Mouse (Mus musculus) gastrocnemius, adult 8-10 months (tissue): ENCODE data around the gene Klk14. TPM values are rescaled to one million over a fixed set of nuclear protein-coding genes. Genes with fewer than 3 reads are reported as not detected.

Experiments
- DNase-seq, 2 experiments: peaks; one replicate each; pipeline ENCODE4 v3.0.0; 2022; ENCODE audit warnings: low spot score in 2 of 2
- total RNA-seq, 4 experiments: library from RNA; stranded (reverse); gene quantifications; 2 replicates each; pipeline ENCODE4 v1.2.4; 2022

The Klk14 gene
- total RNA-seq, 4 experiments from 2014 or later, result 0.19 TPM; not detected in 3

- no peak for DNase-seq
Observed at GRCm38 (mm10) chr7:43713741-43714351, 23.6 kb downstream of the Klk14 start.

Other genes with a start within 250 kb of the Klk14 start
- gene Cldnd2, start 249.6 kb upstream of the Klk14 start, total RNA-seq, result not detected
- 100 to 1,000 TPM; 284 to 324 (median 303) TPM for gene Etfb, start 246.3 kb upstream of the Klk14 start, total RNA-seq
- gene Gm45233, start 246.3 kb upstream of the Klk14 start, total RNA-seq, result under 1 TPM in 1 of 4 experiments, not detected in 3; 0.73 TPM
- gene Vsig10l, start 227.3 kb upstream of the Klk14 start, total RNA-seq, result 1 to 10 TPM; 1.3 to 2.7 (median 1.7) TPM
- gene Iglon5, start 200.3 kb upstream of the Klk14 start, total RNA-seq, result under 1 TPM in 3 of 4 experiments, not detected in 1; 0.10 to 0.31 (median 0.13) TPM
- gene 4931406B18Rik, start 184.5 kb upstream of the Klk14 start, total RNA-seq, result not detected
- under 1 TPM; 0.10 to 0.75 (median 0.52) TPM for gene Cd33, start 146.0 kb upstream of the Klk14 start, total RNA-seq
- gene Zfp658, start 128.2 kb upstream of the Klk14 start, total RNA-seq, result under 1 TPM; 0.16 to 0.43 (median 0.33) TPM
- gene Zfp719, start 110.8 kb upstream of the Klk14 start, total RNA-seq, result 1 to 10 TPM; 3.6 to 3.9 (median 3.8) TPM
- gene Zfp819, start 83.2 kb upstream of the Klk14 start, total RNA-seq, result not detected
- not detected for gene Ceacam18, start 55.7 kb upstream of the Klk14 start, total RNA-seq
- gene Siglece, start 30.3 kb upstream of the Klk14 start, total RNA-seq, result under 1 TPM; 0.12 to 0.25 (median 0.16) TPM
- 1 to 10 TPM; 2.1 to 3.2 (median 2.6) TPM for gene Ctu1, start 18.4 kb upstream of the Klk14 start, total RNA-seq
- gene Klk13, start 22.1 kb downstream of the Klk14 start, total RNA-seq, result not detected
- gene Klk12, start 78.5 kb downstream of the Klk14 start, total RNA-seq, result not detected
- gene Klk11, start 84.2 kb downstream of the Klk14 start, total RNA-seq, result under 1 TPM in 1 of 4 experiments, not detected in 3; 0.40 TPM
- gene Klk10, start 90.6 kb downstream of the Klk14 start, total RNA-seq, result under 1 TPM; 0.27 to 0.53 (median 0.31) TPM
- gene Klk9, start 101.5 kb downstream of the Klk14 start, total RNA-seq, result not detected
- 1 to 10 TPM in 2 of 4 experiments, under 1 TPM in 2; 0.63 to 1.7 (median 0.95) TPM for gene Klk8, start 107.2 kb downstream of the Klk14 start, total RNA-seq
- not detected for gene Klk7, start 120.9 kb downstream of the Klk14 start, total RNA-seq
- gene Klk6, start 134.1 kb downstream of the Klk14 start, total RNA-seq, result not detected
- not detected for gene Klk5, start 151.6 kb downstream of the Klk14 start, total RNA-seq
- not detected for gene Klk4, start 190.7 kb downstream of the Klk14 start, total RNA-seq
- gene Klk15, start 243.3 kb downstream of the Klk14 start, total RNA-seq, result not detected